Mouse (Mus musculus): ENCODE data around the gene Galnt14.

DNA sequence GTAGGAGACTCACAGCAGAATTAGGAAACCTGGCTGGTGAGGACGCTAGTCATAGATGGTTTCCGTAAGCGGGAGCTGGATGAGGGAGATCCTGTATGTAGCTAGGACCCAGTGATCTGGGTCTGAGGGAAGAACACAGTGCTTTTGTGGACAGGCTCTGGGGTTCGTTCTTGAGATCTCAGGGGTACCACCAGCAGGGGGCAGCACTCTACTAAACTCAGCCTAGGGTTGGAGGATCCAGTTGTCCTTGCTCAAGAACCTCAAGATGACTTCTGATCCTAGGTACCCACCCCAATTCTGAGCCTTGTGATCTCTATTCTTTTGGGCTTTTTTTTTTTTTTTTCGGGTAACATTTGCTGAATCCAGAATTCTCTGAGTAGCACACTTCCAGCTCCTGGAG, 137.8 kb downstream of the Galnt14 start:
- TF ChIP-seq POLR2A (IDR thresholded peaks at IDR 0.05; ENCODE audit: borderline replicate concordance, extremely low read depth, low read depth, low read length), result no peak
- TF ChIP-seq CTCF (IDR thresholded peaks at IDR 0.05; ENCODE audit: insufficient read depth, low read length), result peak; percentile 39

All from lung, adult 2 months (tissue).